Mouse (Mus musculus): ENCODE results near the gene Ppp1r13b.

GRCm38 (mm10) chr12:111846815-111847214 lies 61.1 kb downstream of the Ppp1r13b start:
- no peak for TF ChIP-seq POLR2A (IDR thresholded peaks at IDR 0.05; ENCODE audit: borderline replicate concordance, low read depth, low read length)
- no peak for TF ChIP-seq CTCF (IDR thresholded peaks at IDR 0.05; ENCODE audit: low read depth, low read length)
